Mouse (Mus musculus) spleen, postnatal 36 days (tissue): Measurements from ENCODE around the gene Ilf2.

Source experiments
- DNase-seq, 2 experiments: peaks; one replicate each; pipeline ENCODE4 v3.0.0; 2022; ENCODE audit warnings: low spot score in 2 of 2, mixed read lengths in 1 of 2

The Ilf2 gene

DNA sequence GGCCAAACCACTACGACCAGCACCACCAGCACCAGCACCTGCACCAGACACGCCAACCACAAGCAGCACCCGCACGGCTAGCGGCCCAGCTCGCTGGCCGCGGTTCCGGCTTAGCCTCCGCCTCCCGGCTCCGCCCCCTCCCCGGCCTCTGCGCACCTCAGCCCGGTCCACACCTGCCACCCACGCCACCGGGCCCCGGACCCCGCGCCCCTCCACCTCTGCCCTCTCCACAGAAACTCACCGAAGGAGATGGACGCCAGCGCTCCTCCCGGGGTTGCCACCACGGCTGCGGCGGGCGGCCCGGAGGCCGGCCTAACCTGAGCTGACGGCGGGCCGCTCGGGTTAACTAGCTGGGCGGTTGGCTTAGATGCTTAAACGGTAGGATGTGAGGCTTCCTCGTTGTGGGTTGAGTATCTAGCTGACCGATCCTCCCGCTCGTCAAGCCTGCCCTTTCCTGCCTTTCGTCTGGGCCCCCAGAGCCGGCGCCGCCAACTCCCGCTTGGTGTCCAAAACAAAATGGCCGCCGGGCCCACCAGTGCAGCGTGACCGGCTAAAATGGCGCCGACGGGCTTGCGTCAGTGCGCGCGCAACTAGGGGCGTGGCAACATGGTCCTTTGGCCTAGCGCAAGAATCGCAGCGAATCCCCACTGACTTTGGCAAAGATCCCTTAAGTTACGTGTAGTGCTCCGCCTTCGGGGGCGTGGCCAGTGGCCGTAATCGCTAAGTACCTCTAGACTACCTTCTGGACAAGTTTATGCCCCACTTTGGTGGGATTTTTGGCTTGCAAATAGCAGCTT lies 33.2 kb downstream of the Ilf2 start, which contains the start of gene Chtop:
Gene Chtop (minus strand): TSS at position 549 of the 797 bp plus-strand sequence.
- DNase-seq: peak; percentile 99 to 100

DNA sequence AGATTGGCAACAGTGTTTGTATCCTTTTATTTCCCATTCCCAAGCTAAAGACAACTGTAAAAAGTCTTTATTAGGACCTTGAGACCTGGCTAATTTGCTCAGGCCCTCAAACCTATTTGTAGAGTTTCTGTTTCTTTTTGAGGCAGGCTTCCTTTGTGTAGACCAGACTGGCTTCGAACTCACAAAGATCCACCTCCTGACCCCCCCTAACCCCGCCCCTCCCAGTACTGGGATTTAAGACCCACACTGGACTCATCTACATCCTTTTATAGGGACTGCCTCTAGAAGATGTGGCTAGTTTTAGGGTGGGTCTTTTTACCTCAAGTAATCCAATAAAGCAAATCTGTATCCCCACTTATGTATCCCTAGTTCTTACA lies 33.8 kb downstream of the Ilf2 start:
- DNase-seq: no peak

DNA sequence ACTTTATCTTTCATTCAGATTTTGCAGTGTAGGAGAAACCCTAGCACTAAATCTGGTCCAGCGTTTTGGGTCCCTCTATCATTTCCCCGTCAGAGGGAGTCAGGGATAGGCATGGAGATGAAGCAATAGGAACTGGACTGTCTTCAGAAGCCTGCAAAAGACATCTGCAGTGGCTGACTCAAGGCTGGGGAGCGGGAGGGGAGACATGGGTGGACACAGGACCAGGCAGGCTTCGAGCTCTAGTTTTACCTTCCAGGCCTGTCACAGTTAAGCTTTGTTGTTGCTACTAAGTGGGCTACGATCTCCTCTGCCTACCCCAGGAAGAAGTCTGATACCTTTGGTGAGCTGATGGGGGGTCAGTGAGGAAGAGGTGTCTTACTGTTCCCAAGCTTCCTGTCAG lies 36.4 kb downstream of the Ilf2 start:
- DNase-seq: no peak

DNA sequence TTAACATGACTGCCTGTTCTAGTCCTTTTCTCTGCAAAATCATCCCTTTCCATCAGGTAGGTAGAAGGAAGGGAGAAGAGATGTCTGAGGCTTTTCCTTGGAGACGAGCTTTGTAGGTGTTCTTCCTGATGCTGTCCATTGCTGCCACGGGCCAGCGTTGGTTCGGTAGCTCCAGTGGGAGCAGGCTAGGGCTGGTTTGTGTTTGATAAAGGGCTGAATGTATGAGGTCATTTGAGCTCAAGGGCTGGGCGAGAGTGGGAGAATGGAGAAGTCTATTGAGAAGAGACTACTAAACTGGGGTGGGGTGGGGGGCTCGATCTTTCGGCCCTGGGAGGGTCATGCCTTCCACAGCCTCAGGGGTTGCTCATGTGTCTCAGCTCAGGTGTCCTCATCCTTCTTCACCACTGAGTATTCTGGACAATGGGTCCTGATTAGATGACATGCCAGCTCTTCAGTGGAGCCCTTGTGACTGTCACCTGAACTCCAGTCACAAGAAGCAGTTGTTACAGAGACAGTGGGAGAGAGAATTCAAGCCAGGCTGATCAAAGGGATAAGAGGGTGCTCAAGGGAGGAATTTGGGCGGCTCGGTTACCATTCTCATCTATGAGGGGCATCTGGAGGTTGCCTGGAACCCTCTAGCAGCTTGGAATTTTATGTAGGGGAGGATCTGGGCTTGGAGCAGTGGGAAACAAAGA lies 37.2 kb downstream of the Ilf2 start:
- DNase-seq: no peak

DNA sequence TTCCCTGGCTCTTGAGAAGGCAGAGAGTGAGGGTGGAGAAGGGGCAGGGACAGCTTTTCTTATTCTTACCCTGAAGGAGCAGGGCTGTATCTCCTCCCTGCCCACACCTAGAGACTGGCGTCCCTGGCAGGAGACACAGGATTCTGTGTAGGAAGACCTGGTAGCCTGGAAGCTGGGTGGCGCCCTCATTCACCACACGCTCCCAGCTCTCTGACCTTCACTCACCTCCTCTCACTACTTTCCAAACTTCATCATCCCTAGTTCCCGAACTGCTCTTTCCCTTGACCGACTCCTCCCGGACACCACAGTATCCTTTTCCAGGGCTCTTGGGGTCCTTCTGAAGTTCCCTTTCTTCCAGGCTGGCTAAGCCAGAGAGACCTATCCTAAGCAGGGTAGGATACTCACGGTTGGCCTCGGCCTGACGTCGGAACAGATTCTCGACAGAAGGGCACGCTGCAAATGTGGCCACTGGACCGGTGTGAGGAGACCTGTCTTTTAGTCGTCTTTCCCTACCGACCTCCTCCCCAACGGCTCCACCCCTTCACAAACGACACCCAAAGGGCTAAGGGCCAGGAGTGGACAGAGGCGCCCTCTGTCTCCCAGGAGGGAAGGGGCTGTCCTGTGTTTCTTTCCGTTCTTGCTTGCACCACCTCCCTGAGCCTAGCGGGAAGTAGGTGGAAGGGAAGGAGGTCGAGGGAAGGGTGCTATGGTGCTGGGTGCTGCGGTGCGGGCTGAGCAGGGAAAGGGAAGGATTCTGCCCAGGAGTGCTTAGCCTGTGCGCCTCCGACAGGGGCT lies 38.1 kb downstream of the Ilf2 start, which contains the start of the genes S100a1 and S100a13:
Gene S100a1 (minus strand): TSS at position 597 of the 795 bp plus-strand sequence.
Gene S100a13 (plus strand): TSS at position 640 of the 795 bp plus-strand sequence.
- peak; percentile 32 to 47 for DNase-seq

DNA sequence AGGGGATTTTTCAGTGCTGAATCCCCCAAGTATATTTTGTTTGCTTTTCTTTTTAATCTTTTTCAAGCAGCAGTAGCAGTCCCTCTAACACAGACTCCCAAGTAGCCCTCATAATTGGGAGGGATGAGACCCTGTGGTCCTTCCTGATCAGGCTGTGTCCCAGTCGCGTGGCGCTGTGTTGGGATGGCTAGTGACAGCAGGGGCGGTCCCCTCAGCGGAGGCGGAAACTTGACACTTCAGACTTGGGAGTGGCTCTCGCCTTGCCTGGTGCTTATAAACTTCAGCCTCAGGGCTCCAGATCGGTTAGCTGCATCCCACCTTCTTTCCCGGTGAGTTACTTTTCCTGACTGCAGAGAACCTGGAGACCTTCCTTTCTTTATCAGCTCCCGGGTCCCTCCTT lies 38.8 kb downstream of the Ilf2 start:
- DNase-seq: peak; percentile 69 to 70

DNA sequence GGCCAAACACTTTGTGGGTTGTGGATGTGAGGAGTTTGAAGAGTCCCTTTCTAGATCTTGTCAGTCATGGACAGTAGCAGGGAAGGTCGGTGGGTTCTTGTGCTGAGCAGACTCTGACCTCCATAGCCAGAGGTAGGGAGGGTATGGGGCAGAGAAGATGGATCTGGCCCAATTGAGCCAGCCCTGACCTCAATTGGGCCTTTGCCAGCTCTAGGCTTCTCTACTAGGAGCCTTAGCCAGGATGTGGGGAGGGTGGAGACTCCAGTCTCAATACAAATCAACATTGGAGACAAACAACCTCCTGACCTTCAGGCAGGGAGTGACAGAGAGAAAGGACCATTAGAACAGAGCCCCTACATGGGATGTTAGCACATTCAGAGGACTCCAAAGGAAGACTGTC lies 39.3 kb downstream of the Ilf2 start:
- DNase-seq: no peak

DNA sequence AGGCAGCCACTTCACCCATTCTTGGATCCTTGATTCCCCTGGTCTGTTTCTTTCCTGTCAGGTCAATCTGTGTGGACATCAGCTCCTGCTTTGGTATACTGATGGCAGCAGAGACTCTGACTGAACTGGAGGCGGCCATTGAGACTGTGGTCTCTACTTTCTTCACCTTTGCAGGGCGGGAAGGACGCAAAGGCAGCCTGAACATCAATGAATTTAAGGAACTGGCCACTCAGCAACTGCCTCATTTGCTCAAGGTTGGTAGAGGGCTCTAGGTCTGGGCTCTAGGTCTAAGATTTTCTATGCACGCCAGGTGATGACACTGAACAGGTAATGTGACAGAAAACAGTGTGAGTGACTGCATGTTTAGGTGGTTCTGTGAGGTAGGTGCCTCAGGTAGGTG lies 39.9 kb downstream of the Ilf2 start:
- DNase-seq: no peak

DNA sequence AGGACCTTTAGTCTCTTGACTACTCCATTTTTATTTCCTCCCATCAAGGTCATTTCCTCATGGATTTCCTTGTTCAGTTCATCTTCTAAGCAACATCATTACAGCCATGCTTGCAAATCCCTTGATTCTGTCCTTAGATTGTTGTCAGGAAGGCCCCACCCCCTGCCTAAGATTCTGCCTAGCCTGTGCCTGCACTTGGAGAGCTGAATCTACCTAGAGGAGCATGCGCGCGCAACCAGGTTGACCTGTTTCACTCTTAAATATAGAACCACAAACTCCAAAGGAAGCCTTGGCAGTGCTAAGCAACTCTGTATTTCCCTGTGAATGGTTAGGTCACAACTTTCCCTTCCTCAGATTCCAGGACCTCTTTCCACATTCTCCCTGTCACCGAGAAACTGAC lies 41.8 kb downstream of the Ilf2 start:
- no peak for DNase-seq

DNA sequence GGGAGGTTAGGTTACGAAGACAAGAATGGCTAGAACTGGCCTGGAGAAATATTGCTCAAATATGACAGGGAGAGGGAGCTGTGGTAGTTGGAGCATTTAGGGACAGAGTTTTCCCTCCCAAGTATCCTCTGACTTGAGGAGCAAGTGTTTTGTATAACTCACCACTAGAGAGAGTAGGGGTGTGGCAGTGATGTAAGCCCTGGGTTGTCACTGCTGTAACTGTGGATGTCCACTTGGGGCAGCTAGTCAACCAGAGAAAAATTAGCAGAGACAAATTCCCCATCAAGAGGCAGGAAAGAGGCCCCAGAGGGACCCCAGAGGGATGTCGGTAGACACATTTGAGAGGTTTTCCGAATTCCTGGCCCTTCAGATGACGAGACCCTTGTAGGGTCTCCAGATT lies 49.5 kb downstream of the Ilf2 start:
- DNase-seq: peak in 1 of 2 experiments; percentile 33

DNA sequence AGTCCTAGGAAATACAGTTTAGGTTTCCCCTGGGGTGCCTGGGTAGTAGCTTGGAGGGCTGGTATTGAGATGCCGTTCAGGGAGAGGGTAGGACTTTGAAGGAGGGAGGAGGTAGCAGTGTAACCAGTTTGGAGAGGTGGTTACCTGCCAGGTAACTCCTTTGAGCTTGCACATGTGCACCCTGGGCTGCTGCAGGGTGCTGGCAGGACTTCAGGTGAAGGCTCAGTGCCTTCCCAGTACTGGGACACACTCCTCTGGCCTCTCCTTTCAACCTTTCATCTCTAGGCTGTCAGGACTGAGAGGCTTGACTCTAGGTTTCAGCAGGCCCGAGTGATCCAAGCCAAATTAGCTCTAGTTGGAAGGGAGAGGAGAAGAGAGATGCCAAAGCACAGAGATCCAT lies 50.1 kb downstream of the Ilf2 start:
- no peak for DNase-seq

DNA sequence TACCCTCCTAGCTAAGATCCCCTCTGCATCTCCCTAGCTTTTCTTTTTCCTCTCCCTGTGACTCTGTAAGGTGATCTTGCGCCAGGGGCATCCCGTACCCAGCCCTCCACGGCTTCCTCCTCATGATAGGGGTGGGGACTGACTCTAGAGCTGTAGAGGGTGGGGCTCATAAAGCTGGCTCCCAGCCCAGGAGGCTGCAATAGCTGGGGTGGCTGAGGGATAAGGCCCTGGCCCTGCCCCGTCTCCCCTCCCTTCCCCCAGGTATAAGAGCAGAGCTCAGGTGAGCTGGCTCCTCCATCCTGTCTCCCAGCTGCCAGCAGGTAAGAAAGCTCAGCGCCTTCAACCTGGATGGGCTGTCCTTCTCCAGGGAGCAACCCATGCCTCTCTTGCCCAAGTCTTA lies 50.7 kb downstream of the Ilf2 start, which contains the start of gene S100a14:
Gene S100a14 (plus strand): TSS at position 277 of the 400 bp plus-strand sequence.
- peak in 1 of 2 experiments; percentile 32 for DNase-seq

DNA sequence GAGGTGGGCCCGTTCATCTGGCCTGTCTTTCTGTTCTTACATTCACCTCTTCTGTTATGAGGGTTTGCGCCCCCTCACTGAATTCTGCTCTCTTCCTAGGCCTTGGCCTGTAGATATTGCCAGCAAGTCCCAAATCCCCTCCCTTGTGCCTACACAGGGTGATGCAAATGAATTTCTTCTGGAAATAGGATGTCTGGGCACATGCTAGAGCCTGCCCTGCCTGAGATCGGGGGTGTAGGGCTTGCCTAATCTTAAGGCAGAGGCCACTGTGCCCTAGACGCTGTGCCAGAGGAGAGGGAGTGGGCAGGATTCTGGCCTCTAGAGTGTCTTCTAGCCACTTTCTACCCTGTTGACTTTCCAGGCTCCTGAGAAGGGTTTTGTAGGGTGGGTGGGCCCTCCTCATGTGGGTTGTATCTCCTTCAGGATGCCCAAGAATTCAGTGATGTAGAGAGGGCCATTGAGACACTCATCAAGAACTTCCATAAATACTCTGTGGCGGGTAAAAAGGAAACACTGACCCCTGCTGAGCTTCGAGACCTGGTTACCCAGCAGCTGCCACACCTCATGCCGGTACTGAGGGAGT lies 51.5 kb downstream of the Ilf2 start:
- no peak for DNase-seq

DNA sequence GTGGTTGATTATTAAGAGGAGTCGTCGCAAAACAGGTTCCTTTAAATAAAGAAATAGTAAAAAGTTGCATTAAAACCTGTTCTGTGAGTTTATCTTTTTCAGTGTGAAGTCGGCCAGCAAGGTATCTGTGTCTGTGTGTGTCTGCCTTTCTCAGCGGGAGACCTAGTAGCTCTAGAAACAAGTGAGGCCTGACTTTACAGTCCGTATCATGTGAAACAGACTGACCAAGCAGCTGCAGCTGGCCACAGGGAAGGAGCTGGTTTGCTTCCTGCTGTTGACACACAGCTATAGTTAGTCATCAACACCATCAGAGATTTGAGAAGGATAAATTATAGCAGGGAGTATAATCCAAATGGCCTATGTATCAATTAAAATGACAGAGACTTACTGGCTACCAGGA lies 55.8 kb downstream of the Ilf2 start:
- no peak for DNase-seq

DNA sequence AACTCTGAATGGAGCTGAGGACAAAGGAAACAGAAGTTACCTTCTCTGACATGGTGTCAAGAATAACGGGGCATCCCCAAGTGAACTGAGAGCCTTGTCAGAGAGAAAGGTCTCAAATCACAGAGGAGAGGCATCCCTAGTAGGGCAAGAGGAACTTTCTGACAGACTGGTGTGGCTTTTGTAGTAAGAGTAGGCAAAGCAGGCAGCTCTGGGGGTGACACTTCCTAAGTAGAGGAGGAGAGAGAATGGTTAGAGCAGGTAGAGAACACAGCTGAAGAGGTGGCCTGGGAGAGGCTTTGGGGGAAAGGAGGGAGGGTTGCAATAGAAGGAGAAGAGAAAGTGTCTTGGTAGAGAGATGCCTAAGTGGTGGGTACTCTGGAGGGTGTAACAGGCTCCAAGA lies 59.5 kb downstream of the Ilf2 start:
- DNase-seq: no peak

DNA sequence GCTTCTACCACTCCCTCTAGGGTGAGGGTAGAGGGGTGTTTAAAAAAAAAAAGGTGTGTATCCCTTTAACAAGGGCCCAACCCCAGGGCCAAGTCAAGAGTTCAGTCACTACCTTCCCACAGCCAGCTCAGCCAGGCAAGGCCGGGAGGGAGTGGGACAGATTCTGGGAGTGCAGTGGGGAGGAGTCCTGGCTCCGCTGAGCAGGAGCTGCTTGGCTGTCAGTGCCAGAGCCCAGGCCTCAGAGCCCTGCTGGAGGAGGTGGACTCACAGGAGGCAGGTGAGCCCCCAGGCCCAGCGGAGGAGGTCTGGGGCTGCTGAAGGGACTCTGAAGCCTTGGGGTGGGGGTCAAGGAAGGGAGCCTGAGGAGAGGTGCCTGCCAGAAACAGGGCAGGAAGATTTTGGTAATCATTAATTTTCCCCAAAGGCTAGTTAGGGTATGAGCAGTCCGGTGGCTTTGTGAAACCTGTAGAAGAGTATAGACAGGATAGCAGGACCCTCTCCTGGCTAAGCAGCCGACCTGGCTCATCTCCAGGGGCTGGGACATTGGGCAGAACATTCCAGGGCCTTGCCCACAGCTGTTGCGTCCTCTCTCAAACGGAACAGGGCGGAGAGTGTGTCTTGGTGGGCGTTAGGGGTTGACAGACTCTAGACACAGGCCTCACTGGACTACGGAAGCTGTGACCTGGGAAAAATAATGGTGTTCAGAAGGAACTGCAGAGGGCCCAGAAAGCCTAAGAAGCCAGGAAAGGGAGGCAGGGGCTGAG lies 61.4 kb downstream of the Ilf2 start, which contains the start of gene S100a16:
Gene S100a16 (plus strand): TSS at position 114 of the 764 bp plus-strand sequence.
- no peak for DNase-seq

DNA sequence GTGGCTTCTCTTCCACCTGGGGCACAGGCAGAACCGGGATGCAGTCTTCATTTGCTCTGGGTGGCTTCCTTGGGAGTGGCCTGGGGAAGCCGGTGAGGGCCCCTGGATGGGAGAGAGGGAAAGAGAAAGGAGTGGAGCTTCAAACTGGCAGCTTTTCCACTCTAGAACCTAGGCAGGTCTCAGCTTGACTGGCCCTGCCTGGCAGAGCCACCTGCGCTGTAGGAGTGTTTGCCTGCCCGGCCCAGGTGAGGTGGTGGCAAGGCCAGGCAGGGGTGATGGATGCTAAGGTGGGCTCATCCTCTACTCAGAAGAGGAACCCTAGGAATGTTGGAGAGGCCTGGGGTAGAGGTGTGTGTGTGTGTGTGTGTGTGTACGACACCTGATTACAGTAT lies 62.0 kb downstream of the Ilf2 start:
- no peak for DNase-seq
